Mouse (Mus musculus): ENCODE measurements around the gene Dagla. TPM values are rescaled to one million over a fixed set of nuclear protein-coding genes. Genes with fewer than 3 reads are reported as not detected.
A peak's percentile ranks its signal among the peaks of the same experiment; 100 is the strongest.

Dagla gene
- polyA plus RNA-seq, 1 experiment, result 24.8 TPM

- TF ChIP-seq CTCF (IDR thresholded peaks at IDR 0.05; ENCODE audit: borderline replicate concordance, extremely low read depth, insufficient read depth, insufficient read length) (no peak), POLR2A (IDR thresholded peaks at IDR 0.05; ENCODE audit: borderline replicate concordance, extremely low read depth, insufficient read depth, insufficient read length, poor library complexity, severe bottlenecking) (no peak)
- no peak for DNase-seq (ENCODE audit: low read depth)
Measured at GRCm38 (mm10) chr19:10216101-10216500, 88.6 kb downstream of the Dagla start.

DNA sequence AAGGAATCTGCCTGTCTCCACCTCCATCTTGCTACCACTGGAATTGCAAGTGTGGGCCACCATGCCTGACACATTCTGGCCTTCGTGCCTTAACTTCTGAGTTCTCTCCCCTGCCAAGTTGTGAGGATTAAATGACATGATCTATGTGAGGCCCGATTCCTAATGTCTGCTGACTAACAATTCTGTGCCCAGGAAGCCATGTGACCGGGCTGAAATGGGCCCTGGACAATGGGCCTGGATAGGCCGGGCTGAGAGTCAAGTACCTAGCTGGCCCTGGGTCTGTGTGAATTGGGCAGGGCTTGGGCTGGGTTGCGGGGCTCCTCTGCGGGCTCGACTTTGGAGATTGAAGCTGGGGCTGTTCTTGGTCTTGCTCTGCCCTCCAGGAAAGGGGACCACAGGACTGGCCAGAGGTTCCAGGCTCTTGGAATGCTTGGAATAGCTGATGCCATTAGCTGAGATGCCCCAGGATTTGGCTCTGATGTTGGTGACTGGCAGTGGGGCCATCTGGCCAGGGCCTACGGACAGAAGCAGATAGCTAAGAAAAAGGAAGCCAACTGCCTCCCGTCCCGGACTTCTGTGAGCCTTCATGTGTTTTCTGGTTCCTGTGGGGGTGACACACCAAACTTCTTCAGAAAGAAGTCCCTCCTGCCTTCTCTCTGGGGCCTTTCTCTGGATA is 90.7 kb downstream of the Dagla start:
- DNase-seq (ENCODE audit: low read depth), result no peak
- TF ChIP-seq CTCF (IDR thresholded peaks at IDR 0.05; ENCODE audit: borderline replicate concordance, extremely low read depth, insufficient read depth, insufficient read length) (no peak), POLR2A (IDR thresholded peaks at IDR 0.05; ENCODE audit: borderline replicate concordance, extremely low read depth, insufficient read depth, insufficient read length, poor library complexity, severe bottlenecking) (no peak)

DNA sequence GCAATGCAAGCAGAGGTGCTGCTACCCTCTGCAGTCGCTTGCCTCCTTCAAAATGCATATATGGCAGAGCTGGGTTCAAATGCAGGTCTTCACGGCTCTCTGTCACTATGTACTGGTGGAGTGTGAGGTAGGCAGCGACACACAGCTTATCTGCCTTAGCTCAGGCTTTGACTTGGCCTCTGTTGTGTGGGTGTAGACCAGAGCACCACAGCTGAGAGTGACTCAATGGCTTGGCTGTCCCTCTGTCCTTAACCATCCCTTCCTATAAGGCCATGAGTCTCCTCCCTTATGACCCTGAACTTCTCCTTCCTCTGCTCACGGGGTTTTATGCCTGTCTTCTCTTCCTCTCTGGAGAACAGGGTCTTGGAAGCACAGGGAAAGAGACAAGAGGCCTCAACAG is 93.8 kb downstream of the Dagla start:
- DNase-seq (ENCODE audit: low read depth), result no peak
- TF ChIP-seq POLR2A (IDR thresholded peaks at IDR 0.05; ENCODE audit: borderline replicate concordance, extremely low read depth, insufficient read depth, insufficient read length, poor library complexity, severe bottlenecking), result no peak
- TF ChIP-seq CTCF (IDR thresholded peaks at IDR 0.05; ENCODE audit: borderline replicate concordance, extremely low read depth, insufficient read depth, insufficient read length), result no peak

GRCm38 (mm10) chr19:10208851-10209250 is 95.8 kb downstream of the Dagla start:
- TF ChIP-seq CTCF (IDR thresholded peaks at IDR 0.05; ENCODE audit: borderline replicate concordance, extremely low read depth, insufficient read depth, insufficient read length) (no peak), POLR2A (IDR thresholded peaks at IDR 0.05; ENCODE audit: borderline replicate concordance, extremely low read depth, insufficient read depth, insufficient read length, poor library complexity, severe bottlenecking) (no peak)
- no peak for DNase-seq (ENCODE audit: low read depth)

DNA sequence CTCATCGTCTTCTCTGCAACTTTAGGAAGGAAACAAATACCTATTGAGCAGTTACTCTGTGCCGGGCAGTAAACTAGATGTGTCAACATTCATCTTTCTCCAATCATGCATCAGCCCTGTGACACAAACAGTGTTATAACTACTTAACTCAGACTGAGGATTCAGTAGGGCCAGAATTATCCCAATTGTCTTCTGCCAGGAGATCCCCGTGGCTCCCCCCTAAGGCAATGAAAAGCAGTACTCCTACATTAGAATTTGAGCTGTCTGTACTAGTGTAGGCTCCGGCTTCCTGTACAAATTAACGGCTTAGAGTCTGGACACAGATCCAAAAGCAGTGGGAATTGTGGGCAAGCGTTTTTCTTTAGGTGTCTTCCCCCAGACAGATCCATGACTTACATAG is 99.6 kb downstream of the Dagla start:
- no peak for TF ChIP-seq CTCF (IDR thresholded peaks at IDR 0.05; ENCODE audit: borderline replicate concordance, extremely low read depth, insufficient read depth, insufficient read length)
- TF ChIP-seq POLR2A (IDR thresholded peaks at IDR 0.05; ENCODE audit: borderline replicate concordance, extremely low read depth, insufficient read depth, insufficient read length, poor library complexity, severe bottlenecking), result no peak
- no peak for DNase-seq (ENCODE audit: low read depth)

GRCm38 (mm10) chr19:10204616-10205001 is 100.1 kb downstream of the Dagla start:
- DNase-seq (ENCODE audit: low read depth), result peak; percentile 59
- no peak for TF ChIP-seq POLR2A (IDR thresholded peaks at IDR 0.05; ENCODE audit: borderline replicate concordance, extremely low read depth, insufficient read depth, insufficient read length, poor library complexity, severe bottlenecking)
- TF ChIP-seq CTCF (IDR thresholded peaks at IDR 0.05; ENCODE audit: borderline replicate concordance, extremely low read depth, insufficient read depth, insufficient read length), result peak; percentile 17; the same call in 1 of the 2 replicates

GRCm38 (mm10) chr19:10203848-10204615 is 100.6 kb downstream of the Dagla start, which contains the start of the genes Tmem258 and Fen1:
Gene Tmem258 (plus strand): TSS chr19:10204014.
Gene Fen1 (minus strand): TSS chr19:10204169.
- TF ChIP-seq POLR2A (IDR thresholded peaks at IDR 0.05; ENCODE audit: borderline replicate concordance, extremely low read depth, insufficient read depth, insufficient read length, poor library complexity, severe bottlenecking) (no peak; the same call in 1 of the 2 replicates), CTCF (IDR thresholded peaks at IDR 0.05; ENCODE audit: borderline replicate concordance, extremely low read depth, insufficient read depth, insufficient read length) (no peak)
- DNase-seq (ENCODE audit: low read depth), result peak; percentile 96

DNA sequence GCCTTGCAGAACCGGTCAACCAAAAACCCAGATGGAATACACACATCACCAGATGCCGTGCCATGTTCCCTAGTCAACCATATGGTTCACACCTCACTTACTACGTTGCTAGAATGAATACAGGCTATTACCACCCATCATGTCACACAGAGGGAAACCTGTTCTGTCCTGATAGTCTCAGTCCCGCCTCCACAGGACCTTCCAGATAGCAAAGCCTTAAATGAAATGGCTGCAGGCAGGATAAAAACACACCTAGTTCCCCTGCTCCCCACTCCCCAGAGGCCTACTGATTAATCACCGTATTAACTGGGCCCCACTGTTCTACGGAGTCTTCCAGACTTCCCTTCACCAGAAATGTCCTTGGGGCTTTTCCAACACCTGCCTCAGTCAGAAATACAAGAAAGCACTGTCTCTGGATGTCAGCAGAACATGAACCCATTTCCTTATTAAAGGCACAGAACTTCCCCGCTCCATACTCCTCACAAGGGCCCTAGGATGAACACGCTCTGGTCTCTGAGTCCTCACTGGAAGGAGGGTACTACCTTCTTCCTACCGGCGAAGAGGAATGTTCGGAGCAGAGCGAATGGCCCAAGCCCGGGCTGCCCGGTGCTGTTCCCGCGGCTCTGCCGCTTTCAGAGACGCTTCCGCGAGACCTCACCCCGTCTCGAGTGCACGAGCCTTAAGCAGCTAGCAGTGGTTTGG is 101.4 kb downstream of the Dagla start:
- no peak for TF ChIP-seq POLR2A (IDR thresholded peaks at IDR 0.05; ENCODE audit: borderline replicate concordance, extremely low read depth, insufficient read depth, insufficient read length, poor library complexity, severe bottlenecking)
- no peak for TF ChIP-seq CTCF (IDR thresholded peaks at IDR 0.05; ENCODE audit: borderline replicate concordance, extremely low read depth, insufficient read depth, insufficient read length)
- DNase-seq (ENCODE audit: low read depth), result peak; percentile 56

- peak; percentile 93 for DNase-seq (ENCODE audit: low read depth)
- TF ChIP-seq CTCF (IDR thresholded peaks at IDR 0.05; ENCODE audit: borderline replicate concordance, extremely low read depth, insufficient read depth, insufficient read length), result peak; percentile 95
- TF ChIP-seq POLR2A (IDR thresholded peaks at IDR 0.05; ENCODE audit: borderline replicate concordance, extremely low read depth, insufficient read depth, insufficient read length, poor library complexity, severe bottlenecking), result no peak
Measured at GRCm38 (mm10) chr19:10198723-10199122, 106.0 kb downstream of the Dagla start.

DNA sequence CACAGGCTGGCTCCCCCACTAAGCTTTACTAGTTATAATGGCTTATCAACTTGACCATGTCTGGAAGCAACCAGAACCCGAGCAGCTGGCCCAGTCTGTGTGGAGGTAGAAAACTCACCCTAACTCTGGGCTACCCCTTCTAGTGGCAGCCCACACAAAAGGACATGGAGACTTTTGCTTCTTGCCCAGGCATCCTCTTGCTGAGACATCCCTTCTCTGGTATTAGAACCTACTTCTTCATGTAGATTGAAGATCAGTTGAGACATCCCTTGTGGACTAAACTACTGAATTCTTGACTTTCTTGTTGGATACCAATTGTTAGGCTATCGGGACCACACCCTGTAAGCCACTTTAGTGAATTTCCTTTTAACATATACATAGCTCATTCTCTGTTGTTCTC is 106.4 kb downstream of the Dagla start:
- no peak for TF ChIP-seq CTCF (IDR thresholded peaks at IDR 0.05; ENCODE audit: borderline replicate concordance, extremely low read depth, insufficient read depth, insufficient read length)
- TF ChIP-seq POLR2A (IDR thresholded peaks at IDR 0.05; ENCODE audit: borderline replicate concordance, extremely low read depth, insufficient read depth, insufficient read length, poor library complexity, severe bottlenecking), result no peak
- no peak for DNase-seq (ENCODE audit: low read depth)

DNA sequence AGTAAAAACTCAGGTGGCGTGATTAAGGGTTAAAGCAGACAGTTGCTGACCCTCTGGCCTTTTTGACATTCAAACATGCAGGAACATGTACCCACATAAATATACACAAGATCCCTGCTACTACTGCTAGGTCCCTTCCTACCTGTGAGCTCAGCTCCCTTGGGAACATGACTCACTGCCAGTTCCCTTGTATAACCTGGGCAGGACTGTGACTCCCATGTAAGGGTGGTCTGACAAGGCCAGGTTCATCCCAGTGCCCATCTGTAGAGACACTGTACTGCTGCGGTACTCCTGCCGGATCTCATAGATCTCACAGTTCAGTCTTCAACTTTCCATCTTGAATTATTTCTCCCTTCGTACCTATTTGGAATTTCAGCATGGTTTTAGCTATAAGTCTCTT is 107.5 kb downstream of the Dagla start:
- TF ChIP-seq POLR2A (IDR thresholded peaks at IDR 0.05; ENCODE audit: borderline replicate concordance, extremely low read depth, insufficient read depth, insufficient read length, poor library complexity, severe bottlenecking), result no peak
- TF ChIP-seq CTCF (IDR thresholded peaks at IDR 0.05; ENCODE audit: borderline replicate concordance, extremely low read depth, insufficient read depth, insufficient read length), result no peak
- no peak for DNase-seq (ENCODE audit: low read depth)

Other genes starting within 250 kb of the Dagla start
- gene Fads2, start 203.1 kb downstream of the Dagla start, polyA plus RNA-seq (2012; rRNA removed), result 195 and 216 TPM in 2 replicates
- 136 and 139 TPM in 2 replicates for gene Fads1, start 122.0 kb downstream of the Dagla start, polyA plus RNA-seq (2012; rRNA removed)
- gene Tmem258, start 100.9 kb downstream of the Dagla start, polyA plus RNA-seq (2012; rRNA removed), result 108 and 164 TPM in 2 replicates
- gene Fen1, start 100.7 kb downstream of the Dagla start, polyA plus RNA-seq (2012; rRNA removed), result 26.6 and 34.3 TPM in 2 replicates
- 1.4 and 2.4 TPM in 2 replicates for gene Myrf, start 64.1 kb downstream of the Dagla start, polyA plus RNA-seq (2012; rRNA removed)
- gene Syt7, start 84.2 kb upstream of the Dagla start, polyA plus RNA-seq (2012; rRNA removed), result 50.2 and 85.2 TPM in 2 replicates
- 1.4 and 2.0 TPM in 2 replicates for gene Lrrc10b, start 152.6 kb upstream of the Dagla start, polyA plus RNA-seq (2012; rRNA removed)
- gene Ppp1r32, start 178.1 kb upstream of the Dagla start, polyA plus RNA-seq (2012; rRNA removed), result 2.3 and 2.5 TPM in 2 replicates
- 116 and 131 TPM in 2 replicates for gene Cpsf7, start 220.4 kb upstream of the Dagla start, polyA plus RNA-seq (2012; rRNA removed)
- gene Sdhaf2, start 221.3 kb upstream of the Dagla start, polyA plus RNA-seq (2012; rRNA removed), result 45.3 and 49.9 TPM in 2 replicates